Mouse (Mus musculus): ENCODE results near the gene Slc11a1. TPM values are rescaled to one million over a fixed set of nuclear protein-coding genes. Genes with fewer than 3 reads are reported as not detected.
A peak's percentile ranks its signal among the peaks of the same experiment; 100 is the strongest.
"Not testable (repeated sequence)": the region's sequence is repeated elsewhere in the genome, so short reads cannot be mapped to it uniquely, and the experiment has no call there.

The Slc11a1 gene
- polyA plus RNA-seq (2016; fragmentation: Nextera tagmentation; extraction: Ambion mirVana): 1.3 and 1.7 TPM in 2 replicates

GRCm38 (mm10) chr1:74374980-74375379, at the start of gene Slc11a1:
TSS of gene Slc11a1 (plus strand) at chr1:74375195.
- Histone ChIP-seq H3K27ac (no peak within 1 kb of the TSS), H3K4me1 (no peaks in the 10 kb centered on the region), H3K9me3 (no peaks in the 10 kb centered on the region), H3K4me2 (no peak within 1 kb of the TSS), H3K27me3 (no peaks in the 10 kb centered on the region), H3K36me3 (replicated peaks) (no peaks in the 10 kb centered on the region), H3K9ac (no peak within 1 kb of the TSS), H3K4me3 (replicated peaks) (no peak within 1 kb of the TSS)
- WGBS: 77% methylated on average over 8 of the region's 8 CpGs
- ATAC-seq (ENCODE audit: low FRiP score): no peak

DNA sequence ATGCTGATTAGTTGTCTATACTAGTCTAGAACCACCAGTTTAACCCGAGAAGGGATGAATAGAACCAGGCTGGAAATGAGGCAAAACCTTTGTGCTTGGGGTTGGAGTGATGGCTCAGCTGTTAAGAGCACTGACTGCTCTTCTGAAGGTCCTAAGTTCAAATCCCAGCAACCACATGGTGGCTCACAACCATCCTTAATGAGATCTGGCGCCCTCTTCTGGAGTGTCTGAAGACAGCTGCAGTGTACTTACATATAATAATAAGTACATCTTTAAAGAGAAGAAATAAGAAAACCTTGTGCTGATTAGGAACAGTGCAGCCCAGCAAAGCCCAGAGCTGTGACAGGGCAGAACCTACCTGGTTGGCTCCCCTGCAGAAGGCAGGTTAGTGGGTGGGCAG, 48.1 kb upstream of the Slc11a1 start:
- H3K4me2 ChIP-seq; H3K4me3 ChIP-seq (replicated peaks): not testable (repeated sequence)

DNA sequence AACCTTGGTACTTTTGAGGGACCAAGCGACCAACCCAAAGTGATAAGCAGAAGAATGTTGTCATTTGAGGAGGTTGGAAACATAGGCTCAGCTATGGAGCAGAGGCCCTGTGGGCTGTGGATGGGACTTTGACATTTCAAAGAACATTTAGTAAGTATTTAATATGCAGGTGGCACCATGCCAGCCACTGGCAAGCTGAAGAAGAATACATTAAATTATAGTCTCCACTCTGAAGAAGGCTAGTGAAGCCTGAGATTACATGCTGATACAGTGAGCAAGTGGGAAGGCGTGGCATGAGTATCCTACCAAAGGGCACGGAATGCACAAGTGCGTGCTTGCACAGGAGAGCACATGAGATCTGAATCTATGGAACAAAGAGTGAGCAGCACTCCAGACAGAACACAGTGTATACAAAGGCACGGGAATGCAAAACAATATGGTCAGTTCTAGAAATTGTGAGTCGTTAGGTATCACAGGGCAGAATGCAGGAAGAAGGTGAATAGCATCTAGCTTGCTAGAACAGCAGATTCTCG, 45.0 kb upstream of the Slc11a1 start:
- no peak for ATAC-seq (ENCODE audit: low FRiP score)
- Histone ChIP-seq H3K4me1 (peaks cover 21% of the 10 kb centered on the region), H3K36me3 (replicated peaks) (no peaks in the 10 kb centered on the region), H3K4me2 (no peak overlapping the region), H3K27ac (no peak overlapping the region), H3K27me3 (no peaks in the 10 kb centered on the region), H3K4me3 (replicated peaks) (no peak overlapping the region), H3K9me3 (no peaks in the 10 kb centered on the region), H3K9ac (no peak overlapping the region)
- WGBS: 76% methylated on average over 7 of the region's 7 CpGs

More for the DNA sequence above, 48.1 kb upstream of the Slc11a1 start:
- not testable (repeated sequence) for H3K4me1 ChIP-seq; H3K36me3 ChIP-seq (replicated peaks); H3K27ac ChIP-seq; ATAC-seq (ENCODE audit: low FRiP score); H3K27me3 ChIP-seq; H3K9me3 ChIP-seq; H3K9ac ChIP-seq
- 74% methylated on average over 2 of the region's 2 CpGs for WGBS

DNA sequence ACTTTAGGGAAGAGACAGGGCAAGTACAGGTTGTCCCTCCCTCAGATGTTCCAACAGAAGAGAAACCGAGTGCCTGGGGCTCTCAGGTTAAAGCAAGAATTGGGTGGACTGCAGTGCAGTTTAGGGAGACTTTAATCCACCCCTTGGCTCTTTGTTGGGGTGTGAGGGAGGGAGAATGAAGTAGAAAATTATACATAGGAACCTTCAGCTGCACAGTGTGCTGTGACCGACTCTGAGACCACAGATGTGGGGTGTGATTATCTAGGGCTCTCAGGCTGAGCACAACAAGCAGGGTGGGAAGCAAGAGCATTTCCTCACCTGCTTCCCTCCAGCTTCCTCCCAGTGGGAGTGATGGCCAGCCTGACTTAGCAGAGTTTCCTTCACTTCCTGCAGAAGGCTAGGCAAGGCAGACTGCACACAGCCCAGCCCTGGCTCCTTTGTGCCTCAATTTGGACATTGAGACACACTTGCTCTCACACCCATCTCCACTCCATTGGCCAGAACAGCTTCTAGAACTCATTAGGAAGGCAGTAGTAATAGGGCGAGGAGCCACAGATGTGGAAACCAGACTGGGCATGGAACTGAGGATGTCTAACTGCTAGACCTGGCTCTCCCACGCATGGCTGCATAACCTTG, 43.8 kb upstream of the Slc11a1 start:
- no peak overlapping the region for H3K4me3 ChIP-seq (replicated peaks)
- 92% methylated on average over 4 of the region's 4 CpGs for WGBS
- H3K4me1 ChIP-seq: peaks cover 27% of the 10 kb centered on the region
- no peaks in the 10 kb centered on the region for H3K36me3 ChIP-seq (replicated peaks)
- no peaks in the 10 kb centered on the region for H3K27me3 ChIP-seq
- H3K4me2 ChIP-seq: no peak overlapping the region
- no peak overlapping the region for H3K9ac ChIP-seq
- no peaks in the 10 kb centered on the region for H3K9me3 ChIP-seq
- peak overlapping the region; percentile 82 for H3K27ac ChIP-seq
- ATAC-seq (ENCODE audit: low FRiP score): no peak

DNA sequence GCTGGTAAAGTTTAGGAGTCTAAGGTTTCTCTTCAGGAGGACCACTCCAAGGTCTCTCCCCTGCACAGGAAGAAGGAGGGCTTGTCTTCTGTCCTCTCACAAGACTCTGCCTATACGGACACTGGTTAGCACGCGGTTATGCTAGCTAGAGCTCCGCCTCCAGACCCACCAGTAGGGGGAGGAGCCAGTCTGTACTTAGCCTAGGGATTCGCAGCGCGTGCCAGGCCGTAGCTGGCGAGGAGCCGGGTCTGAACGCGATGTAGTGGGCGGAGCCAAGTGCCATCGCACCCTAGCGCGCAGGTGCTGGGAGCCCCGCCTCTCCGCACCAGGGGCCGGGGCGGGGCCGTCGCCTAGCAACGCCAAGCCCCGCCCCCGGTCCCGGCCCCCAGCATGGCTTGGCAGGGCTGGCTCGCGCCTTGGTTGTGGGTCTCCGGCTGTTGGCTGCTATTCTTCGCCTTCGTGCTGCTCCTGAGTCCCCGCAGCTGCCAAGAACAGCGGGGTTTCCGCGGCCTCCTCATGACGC, 42.7 kb upstream of the Slc11a1 start:
- peak overlapping the region; percentile 50 for H3K4me3 ChIP-seq (replicated peaks)
- peak overlapping the region; percentile 83 for H3K4me2 ChIP-seq
- H3K4me1 ChIP-seq: peaks cover 27% of the 10 kb centered on the region
- ATAC-seq (ENCODE audit: low FRiP score): peak; percentile 96
- H3K27me3 ChIP-seq: no peaks in the 10 kb centered on the region
- peak overlapping the region; percentile 64 for H3K9ac ChIP-seq
- H3K9me3 ChIP-seq: no peaks in the 10 kb centered on the region
- under 1% methylated on average over 36 of the region's 36 CpGs for WGBS
- peak overlapping the region; percentile 82 for H3K27ac ChIP-seq
- H3K36me3 ChIP-seq (replicated peaks): no peaks in the 10 kb centered on the region

DNA sequence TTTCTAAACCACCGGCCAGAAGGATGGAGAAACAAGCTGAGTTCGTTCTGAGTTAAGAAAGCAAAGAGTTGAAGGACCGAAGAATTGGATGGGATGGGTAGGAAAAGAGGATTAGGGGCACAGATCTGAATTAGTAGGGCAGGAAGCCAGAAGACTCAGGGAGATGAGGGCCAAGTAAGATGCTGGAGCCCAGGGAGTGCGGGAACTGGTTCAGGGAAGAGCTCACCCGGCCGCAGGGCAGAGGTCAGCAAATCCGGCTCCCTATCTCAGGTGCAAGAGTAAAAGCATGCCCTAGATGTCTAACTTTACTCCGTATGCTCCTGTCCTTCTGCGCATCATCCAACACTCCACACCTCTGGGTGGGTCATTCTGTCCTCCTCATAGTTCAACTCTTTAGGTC, 42.1 kb upstream of the Slc11a1 start:
- ATAC-seq (ENCODE audit: low FRiP score): no peak
- no peaks in the 10 kb centered on the region for H3K36me3 ChIP-seq (replicated peaks)
- 3% methylated on average over 9 of the region's 9 CpGs for WGBS
- no peaks in the 10 kb centered on the region for H3K27me3 ChIP-seq
- H3K4me2 ChIP-seq: peak overlapping the region; percentile 83
- H3K4me3 ChIP-seq (replicated peaks): peak overlapping the region; percentile 50
- peak overlapping the region; percentile 82 for H3K27ac ChIP-seq
- peaks cover 27% of the 10 kb centered on the region for H3K4me1 ChIP-seq
- no peaks in the 10 kb centered on the region for H3K9me3 ChIP-seq
- peak overlapping the region; percentile 64 for H3K9ac ChIP-seq

DNA sequence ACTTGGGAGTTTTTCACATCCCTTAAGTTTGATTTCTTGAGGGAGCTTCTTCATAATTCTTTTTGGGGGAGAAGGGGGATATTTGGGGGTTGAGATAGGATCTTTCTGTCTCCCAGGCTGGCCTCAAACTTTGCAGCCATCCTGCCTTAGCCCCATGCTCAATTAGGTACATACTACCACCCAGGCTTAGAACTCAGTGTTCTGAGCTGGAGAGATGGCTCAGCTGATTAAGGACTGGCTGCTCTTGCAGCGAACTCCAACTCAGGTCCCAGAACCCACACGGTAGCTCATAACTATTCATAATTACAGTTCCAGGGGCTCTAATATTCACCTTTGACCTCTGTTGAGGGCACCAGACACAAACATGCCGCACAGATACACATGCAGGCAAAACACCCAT, 40.4 kb upstream of the Slc11a1 start:
- H3K27ac ChIP-seq: no peak overlapping the region
- no peak overlapping the region for H3K9ac ChIP-seq
- H3K4me3 ChIP-seq (replicated peaks): no peak overlapping the region
- H3K9me3 ChIP-seq: no peaks in the 10 kb centered on the region
- 90% methylated on average over 3 of the region's 3 CpGs for WGBS
- no peaks in the 10 kb centered on the region for H3K27me3 ChIP-seq
- no peak for ATAC-seq (ENCODE audit: low FRiP score)
- H3K4me2 ChIP-seq: no peak overlapping the region
- no peaks in the 10 kb centered on the region for H3K36me3 ChIP-seq (replicated peaks)
- peaks cover 27% of the 10 kb centered on the region for H3K4me1 ChIP-seq

DNA sequence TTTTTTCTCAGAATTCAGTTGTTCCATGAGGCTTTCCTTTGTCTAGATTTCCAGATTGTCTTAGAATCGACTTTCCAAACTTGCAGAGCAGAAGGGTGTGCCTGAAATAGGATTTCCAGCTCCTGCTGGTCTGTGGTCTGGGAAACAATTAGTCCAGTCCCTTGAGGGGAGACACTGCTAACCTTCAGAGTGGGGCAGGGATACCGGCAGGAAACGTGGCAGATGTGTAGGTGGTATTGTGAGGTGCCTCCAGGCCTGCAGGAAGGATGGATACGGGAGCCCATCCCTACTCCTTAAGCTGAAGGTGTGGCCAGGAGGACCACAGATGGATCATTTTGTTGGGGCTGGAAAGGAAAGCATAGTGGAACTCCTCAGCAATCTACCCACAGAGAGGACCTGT, 40.0 kb upstream of the Slc11a1 start:
- Histone ChIP-seq H3K9ac (no peak overlapping the region), H3K27me3 (no peaks in the 10 kb centered on the region)
- 62% methylated on average over 4 of the region's 4 CpGs for WGBS

GRCm38 (mm10) chr1:74335436-74336170, 39.4 kb upstream of the Slc11a1 start:
- WGBS: 74% methylated on average over 6 of the region's 6 CpGs
- ATAC-seq (ENCODE audit: low FRiP score): no peak
- H3K9ac ChIP-seq: no peak overlapping the region
- no peak overlapping the region for H3K27ac ChIP-seq
- H3K27me3 ChIP-seq: no peaks in the 10 kb centered on the region
- no peak overlapping the region for H3K4me3 ChIP-seq (replicated peaks)
- no peak overlapping the region for H3K4me2 ChIP-seq
- H3K9me3 ChIP-seq: no peaks in the 10 kb centered on the region
- peaks cover 27% of the 10 kb centered on the region for H3K4me1 ChIP-seq
- H3K36me3 ChIP-seq (replicated peaks): no peaks in the 10 kb centered on the region; the same call in 1 of the 2 replicates

More for the DNA sequence above, 40.0 kb upstream of the Slc11a1 start:
- Histone ChIP-seq H3K9me3 (no peaks in the 10 kb centered on the region), H3K36me3 (replicated peaks) (no peaks in the 10 kb centered on the region), H3K4me1 (peaks cover 27% of the 10 kb centered on the region), H3K27ac (no peak overlapping the region), H3K4me3 (replicated peaks) (no peak overlapping the region), H3K4me2 (no peak overlapping the region)
- ATAC-seq (ENCODE audit: low FRiP score): no peak

DNA sequence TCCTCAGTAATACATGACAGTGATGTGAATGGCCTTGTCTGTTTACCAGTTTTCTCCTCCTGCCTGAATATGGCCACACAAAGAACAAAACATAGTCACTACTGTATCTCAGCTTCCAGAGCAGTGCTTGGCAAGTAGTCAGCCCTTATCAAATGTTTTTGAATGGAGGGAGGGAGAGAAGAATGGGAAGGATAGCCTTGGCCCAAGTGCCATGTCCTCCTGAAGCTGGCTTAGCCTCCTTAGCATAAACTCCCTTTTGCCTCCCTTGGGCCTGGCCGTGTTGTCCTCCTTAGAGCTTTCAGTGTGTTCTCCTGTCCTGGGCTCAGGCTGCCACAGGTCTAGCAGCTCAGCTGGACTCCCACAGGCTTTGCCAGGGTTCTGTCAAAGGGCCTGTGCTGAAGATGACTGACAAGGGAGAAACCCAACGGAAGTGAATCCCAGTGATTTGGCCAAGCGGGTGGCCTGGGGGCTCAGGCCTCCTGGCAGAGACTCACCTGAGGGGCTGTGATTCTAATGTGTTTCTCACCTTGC, 37.7 kb upstream of the Slc11a1 start:
- no peak overlapping the region for H3K4me3 ChIP-seq (replicated peaks)
- no peak overlapping the region for H3K4me2 ChIP-seq
- no peaks in the 10 kb centered on the region for H3K9me3 ChIP-seq
- no peak overlapping the region for H3K9ac ChIP-seq
- ATAC-seq (ENCODE audit: low FRiP score): no peak
- no peaks in the 10 kb centered on the region for H3K27me3 ChIP-seq
- H3K36me3 ChIP-seq (replicated peaks): no peaks in the 10 kb centered on the region; the same call in 1 of the 2 replicates
- no peak overlapping the region for H3K27ac ChIP-seq
- WGBS: 79% methylated on average over 3 of the region's 3 CpGs
- H3K4me1 ChIP-seq: peaks cover 22% of the 10 kb centered on the region

GRCm38 (mm10) chr1:74338013-74338412, 37.0 kb upstream of the Slc11a1 start:
- no peaks in the 10 kb centered on the region; the same call in 1 of the 2 replicates for H3K36me3 ChIP-seq (replicated peaks)
- H3K4me2 ChIP-seq: no peak overlapping the region
- peaks cover 19% of the 10 kb centered on the region for H3K4me1 ChIP-seq
- H3K27ac ChIP-seq: no peak overlapping the region
- no peaks in the 10 kb centered on the region for H3K27me3 ChIP-seq
- H3K4me3 ChIP-seq (replicated peaks): no peak overlapping the region
- H3K9ac ChIP-seq: no peak overlapping the region
- 83% methylated on average over 5 of the region's 5 CpGs for WGBS
- no peak for ATAC-seq (ENCODE audit: low FRiP score)
- H3K9me3 ChIP-seq: no peaks in the 10 kb centered on the region

DNA sequence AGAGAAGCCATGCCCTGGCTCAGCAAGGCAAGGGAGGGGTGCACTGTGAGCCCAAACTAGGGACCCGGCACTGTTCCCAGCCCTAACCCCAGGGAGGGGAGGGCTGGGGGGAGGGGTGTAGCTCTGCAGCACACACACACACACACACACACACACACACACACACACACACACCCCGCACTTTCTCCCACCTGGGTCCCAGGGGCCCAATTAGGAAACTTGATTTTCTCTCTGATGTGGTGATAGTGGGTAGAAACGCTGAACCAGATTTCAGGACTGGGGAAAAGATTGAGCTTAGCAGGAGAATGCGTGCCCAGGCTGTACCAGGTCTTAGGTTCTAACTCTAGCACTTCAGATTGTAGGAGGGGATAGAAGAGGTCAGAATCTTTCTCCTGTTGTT, 36.4 kb upstream of the Slc11a1 start:
- Histone ChIP-seq H3K4me3 (replicated peaks) (no peak overlapping the region), H3K27ac (no peak overlapping the region), H3K9ac (no peak overlapping the region), H3K27me3 (no peaks in the 10 kb centered on the region), H3K4me2 (no peak overlapping the region), H3K36me3 (replicated peaks) (no peaks in the 10 kb centered on the region; the same call in 1 of the 2 replicates), H3K9me3 (no peaks in the 10 kb centered on the region), H3K4me1 (peaks cover 18% of the 10 kb centered on the region)
- 82% methylated on average over 4 of the region's 4 CpGs for WGBS
- no peak for ATAC-seq (ENCODE audit: low FRiP score)

Measured in forebrain, embryonic 12.5 days (tissue).